Mouse (Mus musculus) kidney, adult 2 months (tissue): Measurements from ENCODE around the gene Gm10964.

Experiments used
- CTCF ChIP-seq: fragments of 200-500 bp; conservative IDR thresholded peaks from 2 replicates; pipeline ENCODE4 v1.5.1; 2011; ENCODE audit warnings: low read depth, mild to moderate bottlenecking, control low read depth, low read length, moderate library complexity, mixed read lengths; ENCODE audit not compliant: insufficient read depth, insufficient read length
- POLR2A ChIP-seq: fragments of 200-500 bp; IDR thresholded peaks from one replicate; pipeline ENCODE4 v1.6.1; 2011; ENCODE audit warnings: low read depth, low read length, control low read depth

GRCm38 (mm10) chr3:103777940-103778339 is 38.8 kb downstream of the Gm10964 start:
- no peak for TF ChIP-seq CTCF
- no peak for TF ChIP-seq POLR2A
